13 mouse cellular contexts compared by ENCODE assay signal in genomic region chr16:33756396-33756795, GRCm38 (mm10). TPM values are rescaled to one million over a fixed set of nuclear protein-coding genes. Genes with fewer than 3 reads are reported as not detected.
DNase-seq lines count a peak whose midpoint lies in the region; ATAC-seq lines count a peak whose summit lies in the region.
"Had no signal": no experiment of that assay in that cellular context is flagged by ENCODE, and none has a peak within 500 bp of the region (broad histone marks: within the 10 kb centered on the region; RNA-seq: fewer than 3 reads in every experiment).

No protein-coding gene starts in this region.

- no peaks in the 10 kb centered on the region for H3K27me3 ChIP-seq in erythroblast, embryonic 14.5 days (ENCODE audit: control insufficient read depth)
- H3K27me3 ChIP-seq in forebrain, embryonic 11.5 days (ENCODE audit: control insufficient read depth, insufficient read depth, low read length), result no peaks in the 10 kb centered on the region
- H3K27me3 ChIP-seq: embryonic facial prominence, embryonic 15.5 days had no signal

- H3K4me3 ChIP-seq in erythroblast, embryonic 14.5 days (replicated peaks), result peak overlapping the region; percentile 58
- H3K4me3 ChIP-seq in forebrain, embryonic 11.5 days (ENCODE audit: low read depth, low read length), result no peak overlapping the region
- H3K4me3 ChIP-seq: embryonic facial prominence, embryonic 15.5 days; limb, embryonic 10.5 days had no signal

- H3K36me3 ChIP-seq in erythroblast, embryonic 14.5 days (ENCODE audit: control insufficient read depth), result peaks cover 7% of the 10 kb centered on the region; the same call in 1 of the 2 replicates
- H3K36me3 ChIP-seq in forebrain, embryonic 11.5 days (ENCODE audit: control insufficient read depth, insufficient read depth, low read length), result peaks cover 9% of the 10 kb centered on the region

- H3K27ac ChIP-seq in forebrain, embryonic 11.5 days (ENCODE audit: low read depth, low read length), result no peak overlapping the region
- H3K27ac ChIP-seq: embryonic facial prominence, embryonic 15.5 days; limb, embryonic 10.5 days had no signal

- no peak overlapping the region for H3K9ac ChIP-seq in forebrain, embryonic 11.5 days (ENCODE audit: low read length)
- H3K9ac ChIP-seq: embryonic facial prominence, embryonic 15.5 days had no signal

- intact Hi-C loops in left cerebral cortex, postnatal 36 days (cut with DNase I), result no loop called here

- H3K4me2 ChIP-seq in forebrain, embryonic 11.5 days (ENCODE audit: low read depth, low read length, severe bottlenecking), result no peak overlapping the region
- H3K4me2 ChIP-seq: embryonic facial prominence, embryonic 15.5 days had no signal

- no peak for ATAC-seq in forebrain, embryonic 11.5 days (replicated peaks; ENCODE audit: low FRiP score)

- H3K9me3 ChIP-seq in erythroblast, embryonic 14.5 days (ENCODE audit: control insufficient read depth, low read length), result no peaks in the 10 kb centered on the region
- no peaks in the 10 kb centered on the region for H3K9me3 ChIP-seq in forebrain, embryonic 11.5 days (ENCODE audit: control insufficient read depth, low read length)
- H3K9me3 ChIP-seq: embryonic facial prominence, embryonic 15.5 days; limb, embryonic 10.5 days had no signal

- WGBS in forebrain, embryonic 11.5 days, result 52% methylated on average over 6 of the region's 6 CpGs

- DNase-seq in left cerebral cortex, adult 18-20 months (ENCODE audit: low spot score in 2 of 2), result peak; percentile 18 to 20
- no peak for DNase-seq in left cerebral cortex, postnatal 36 days (ENCODE audit: low spot score in 2 of 2)
- DNase-seq in ZHBTc4 (ENCODE audit: low read depth, low spot score), result peak; percentile 28
- peak; percentile 22 to 45 for DNase-seq in monocyte, adult 2 months (ENCODE audit: low read depth in 1 of 2, low spot score in 2 of 2)
- DNase-seq in right cerebral cortex, postnatal 4 days, result no peak
- DNase-seq in adrenal gland, postnatal 10 days, result no peak
- DNase-seq in forebrain, embryonic 11.5 days (ENCODE audit: low spot score), result no peak
- DNase-seq: kidney, adult 11 months; right cerebral cortex, postnatal 25 days had no signal

- H3K4me1 ChIP-seq in erythroblast, embryonic 14.5 days (ENCODE audit: control insufficient read depth), result peaks cover 33% of the 10 kb centered on the region
- no peaks in the 10 kb centered on the region for H3K4me1 ChIP-seq in forebrain, embryonic 11.5 days (replicated peaks; ENCODE audit: control insufficient read depth, insufficient read depth, low read length)

RNA-seq across cellular contexts. Expression of gene Muc13, which starts 37.4 kb away (rescaled TPM):
- total RNA-seq in left cerebral cortex, adult 18-20 months (2021), result under 1 TPM; 0.16 to 0.19 TPM
- under 1 TPM in 1 of 2 experiments, not detected in 1; 0.10 TPM for total RNA-seq in left cerebral cortex, postnatal 36 days (2021)
- polyA plus RNA-seq in erythroblast, embryonic 14.5 days (2012), result not detected in 2 replicates
- total RNA-seq in adrenal gland, postnatal 10 days (2021), result under 1 TPM; 0.09 to 0.18 TPM
- 0.07 TPM in 1 of 2 replicates, not detected in the other for polyA plus RNA-seq in forebrain, embryonic 11.5 days (2014; fragmentation: Nextera tagmentation; extraction: Ambion mirVana)
- total RNA-seq: adrenal gland, adult 18-20 months had no signal

Comparison
In these comparisons a context has a peak if more than half of its experiments do, and no peak if none do; other contexts are left out.
1. DNase-seq: peak in left cerebral cortex, adult 18-20 months (2 of 2), ZHBTc4 (single experiment) and monocyte, adult 2 months (2 of 2); none in left cerebral cortex, postnatal 36 days (0 of 2), right cerebral cortex, postnatal 4 days (single experiment), adrenal gland, postnatal 10 days (single experiment) and forebrain, embryonic 11.5 days (single experiment).